Mouse (Mus musculus): ENCODE measurements around the gene Rbm4. TPM values are rescaled to one million over a fixed set of nuclear protein-coding genes. Genes with fewer than 3 reads are reported as not detected.

Rbm4 gene
- total and polyA plus RNA-seq, 2 experiments, result 25.7 to 58.4 TPM

DNA sequence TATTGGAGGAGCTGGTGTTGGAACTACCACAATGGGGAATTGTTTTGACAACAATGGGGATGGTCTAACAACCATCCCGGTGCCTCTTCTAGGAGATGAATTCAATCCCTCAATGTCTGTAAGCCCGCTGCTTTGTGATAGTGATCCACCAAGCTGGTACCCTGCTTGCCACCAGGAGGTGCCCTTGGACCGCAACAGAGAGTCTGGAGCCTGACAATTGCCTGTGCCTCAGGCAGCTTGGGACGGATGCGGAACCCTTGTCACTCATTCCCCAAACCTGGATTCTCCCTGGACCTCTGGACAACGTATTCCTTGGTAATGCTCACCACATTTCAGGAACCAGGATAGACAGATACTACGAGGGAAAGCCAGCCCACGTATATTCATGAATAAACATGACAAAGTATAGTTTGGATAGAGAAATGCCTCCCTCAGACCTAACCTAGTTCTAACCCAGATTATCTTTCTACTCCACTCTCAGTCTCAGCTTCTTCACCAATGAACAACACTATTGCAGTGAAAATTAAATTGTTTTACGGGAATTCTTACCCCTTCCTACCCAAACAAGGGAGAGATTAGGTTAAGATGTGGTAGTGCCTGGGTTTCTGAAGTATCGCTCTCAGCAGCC, 38.0 kb downstream of the Rbm4 start:
- H3K27me3 ChIP-seq (ENCODE audit: control insufficient read depth, insufficient read depth, low read length), result no peaks in the 10 kb centered on the region
- peak overlapping the region; percentile 80 for H3K9ac ChIP-seq (ENCODE audit: low read depth, low read length)
- under 1% methylated on average over 10 of the region's 10 CpGs for WGBS
- H3K4me1 ChIP-seq (ENCODE audit: control insufficient read depth, insufficient read depth, low read length), result peaks cover 13% of the 10 kb centered on the region
- DNase-seq (ENCODE audit: extremely low read depth, low read depth, low spot score), result peak; percentile 83
- H3K36me3 ChIP-seq (ENCODE audit: control insufficient read depth, insufficient read depth, low read length), result peaks cover 11% of the 10 kb centered on the region; the same call in 1 of the 2 replicates
- peaks cover 3% of the 10 kb centered on the region; the same call in 1 of the 2 replicates for H3K79me2 ChIP-seq (ENCODE audit: control insufficient read depth, insufficient read depth, low read length)
- peak overlapping the region; percentile 93 for H3K27ac ChIP-seq (replicated peaks; ENCODE audit: insufficient read depth, low read depth, low read length)
- TF ChIP-seq POLR2A (IDR thresholded peaks at IDR 0.05; ENCODE audit: extremely low read depth, insufficient read depth, low read length), result no peak
- peak; percentile 99 for TF ChIP-seq CTCF (IDR thresholded peaks at IDR 0.05; ENCODE audit: low read depth, low read length)
- peak overlapping the region; percentile 92 for H3K4me3 ChIP-seq (ENCODE audit: insufficient read depth, low read depth, low read length)

DNA sequence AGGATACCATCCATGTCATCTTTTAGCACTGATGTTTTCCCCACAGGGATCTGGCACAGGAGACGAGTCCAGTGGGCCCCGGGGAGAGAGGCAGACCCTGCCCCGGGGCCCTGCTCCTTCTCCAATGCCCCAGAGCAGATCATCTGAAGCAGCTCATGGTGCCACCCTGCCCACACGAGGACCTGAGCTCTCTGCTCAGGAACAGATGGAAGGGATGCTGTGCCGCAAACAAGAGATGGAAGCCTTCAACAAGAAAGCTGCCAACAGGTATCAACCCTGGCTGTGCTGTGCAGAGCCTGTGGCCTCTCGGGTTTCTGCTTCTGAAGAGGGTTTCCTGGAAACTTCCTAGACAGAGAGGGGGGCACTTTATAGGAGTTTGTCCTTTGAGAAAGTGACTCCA, 43.7 kb downstream of the Rbm4 start:
- no peak overlapping the region for H3K27ac ChIP-seq (replicated peaks; ENCODE audit: insufficient read depth, low read depth, low read length)
- no peak overlapping the region for H3K4me3 ChIP-seq (ENCODE audit: insufficient read depth, low read depth, low read length)
- no peaks in the 10 kb centered on the region for H3K4me1 ChIP-seq (ENCODE audit: control insufficient read depth, insufficient read depth, low read length)
- H3K36me3 ChIP-seq (ENCODE audit: control insufficient read depth, insufficient read depth, low read length), result peaks cover 48% of the 10 kb centered on the region
- 96% methylated on average over 6 of the region's 6 CpGs for WGBS
- H3K9ac ChIP-seq (ENCODE audit: low read depth, low read length), result no peak overlapping the region
- DNase-seq (ENCODE audit: extremely low read depth, low read depth, low spot score), result no peak
- TF ChIP-seq POLR2A (IDR thresholded peaks at IDR 0.05; ENCODE audit: extremely low read depth, insufficient read depth, low read length) (no peak), CTCF (IDR thresholded peaks at IDR 0.05; ENCODE audit: low read depth, low read length) (no peak)
- no peaks in the 10 kb centered on the region for H3K27me3 ChIP-seq (ENCODE audit: control insufficient read depth, insufficient read depth, low read length)
- no peaks in the 10 kb centered on the region for H3K79me2 ChIP-seq (ENCODE audit: control insufficient read depth, insufficient read depth, low read length)

DNA sequence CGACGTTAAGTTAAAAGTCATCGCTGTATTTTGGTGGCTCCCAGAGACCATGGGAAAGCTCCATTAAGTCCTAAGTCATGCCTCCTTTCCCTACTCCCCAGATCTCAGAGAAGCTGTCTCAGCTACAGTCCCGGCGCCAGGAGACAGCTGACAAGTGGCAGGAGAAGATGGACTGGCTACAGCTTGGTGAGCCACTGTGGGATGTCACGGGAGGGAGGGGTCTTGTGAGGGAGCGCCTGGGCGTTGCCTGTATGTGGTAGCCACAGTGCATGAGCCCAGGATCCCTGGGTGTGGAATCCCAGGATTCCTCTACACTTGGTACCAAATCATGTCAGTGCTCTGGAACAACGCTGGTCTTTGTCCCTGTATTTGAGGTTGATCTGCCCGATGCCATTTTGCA, 45.2 kb downstream of the Rbm4 start:
- Histone ChIP-seq H3K36me3 (ENCODE audit: control insufficient read depth, insufficient read depth, low read length) (peaks cover 62% of the 10 kb centered on the region), H3K79me2 (ENCODE audit: control insufficient read depth, insufficient read depth, low read length) (no peaks in the 10 kb centered on the region), H3K9ac (ENCODE audit: low read depth, low read length) (no peak overlapping the region), H3K27me3 (ENCODE audit: control insufficient read depth, insufficient read depth, low read length) (no peaks in the 10 kb centered on the region), H3K27ac (replicated peaks; ENCODE audit: insufficient read depth, low read depth, low read length) (no peak overlapping the region), H3K4me3 (ENCODE audit: insufficient read depth, low read depth, low read length) (no peak overlapping the region), H3K4me1 (ENCODE audit: control insufficient read depth, insufficient read depth, low read length) (no peaks in the 10 kb centered on the region)
- no peak for DNase-seq (ENCODE audit: extremely low read depth, low read depth, low spot score)
- WGBS, result 94% methylated on average over 10 of the region's 10 CpGs
- TF ChIP-seq POLR2A (IDR thresholded peaks at IDR 0.05; ENCODE audit: extremely low read depth, insufficient read depth, low read length) (no peak), CTCF (IDR thresholded peaks at IDR 0.05; ENCODE audit: low read depth, low read length) (no peak)

DNA sequence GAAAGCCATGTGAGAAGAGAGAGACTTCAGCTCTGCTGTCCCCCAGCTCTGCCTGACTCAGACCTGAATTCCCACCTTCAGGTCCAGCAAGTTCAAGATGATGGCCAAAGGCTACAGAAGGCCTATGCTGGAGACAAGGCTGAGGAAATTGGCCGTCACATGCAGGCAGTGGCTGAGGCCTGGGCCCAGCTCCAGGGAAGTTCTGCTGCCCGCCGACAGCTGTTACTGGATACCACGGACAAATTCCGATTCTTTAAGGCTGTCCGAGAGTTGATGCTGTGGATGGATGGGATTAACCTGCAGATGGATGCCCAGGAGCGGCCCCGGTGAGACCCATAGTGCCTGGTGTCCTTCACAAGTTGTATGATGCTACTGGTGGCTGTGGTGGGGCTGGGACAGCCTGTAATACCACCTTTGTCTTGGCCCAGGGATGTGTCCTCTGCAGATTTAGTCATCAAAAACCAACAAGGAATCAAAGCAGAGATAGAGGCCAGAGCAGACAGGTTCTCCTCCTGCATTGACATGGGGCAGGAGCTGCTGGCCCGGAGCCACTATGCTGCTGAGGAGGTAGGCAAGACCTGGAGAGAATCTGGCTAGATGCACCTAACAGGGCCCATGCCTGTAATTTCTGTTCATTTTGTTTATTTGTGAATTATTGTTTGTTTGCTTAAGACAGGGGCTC, 45.9 kb downstream of the Rbm4 start:
- Histone ChIP-seq H3K27me3 (ENCODE audit: control insufficient read depth, insufficient read depth, low read length) (no peaks in the 10 kb centered on the region), H3K36me3 (ENCODE audit: control insufficient read depth, insufficient read depth, low read length) (peaks cover 67% of the 10 kb centered on the region), H3K9ac (ENCODE audit: low read depth, low read length) (no peak overlapping the region), H3K4me3 (ENCODE audit: insufficient read depth, low read depth, low read length) (no peak overlapping the region), H3K4me1 (ENCODE audit: control insufficient read depth, insufficient read depth, low read length) (no peaks in the 10 kb centered on the region), H3K79me2 (ENCODE audit: control insufficient read depth, insufficient read depth, low read length) (no peaks in the 10 kb centered on the region), H3K27ac (replicated peaks; ENCODE audit: insufficient read depth, low read depth, low read length) (no peak overlapping the region)
- WGBS, result 92% methylated on average over 9 of the region's 9 CpGs
- TF ChIP-seq POLR2A (IDR thresholded peaks at IDR 0.05; ENCODE audit: extremely low read depth, insufficient read depth, low read length), result no peak
- no peak for TF ChIP-seq CTCF (IDR thresholded peaks at IDR 0.05; ENCODE audit: low read depth, low read length)
- no peak for DNase-seq (ENCODE audit: extremely low read depth, low read depth, low spot score)

DNA sequence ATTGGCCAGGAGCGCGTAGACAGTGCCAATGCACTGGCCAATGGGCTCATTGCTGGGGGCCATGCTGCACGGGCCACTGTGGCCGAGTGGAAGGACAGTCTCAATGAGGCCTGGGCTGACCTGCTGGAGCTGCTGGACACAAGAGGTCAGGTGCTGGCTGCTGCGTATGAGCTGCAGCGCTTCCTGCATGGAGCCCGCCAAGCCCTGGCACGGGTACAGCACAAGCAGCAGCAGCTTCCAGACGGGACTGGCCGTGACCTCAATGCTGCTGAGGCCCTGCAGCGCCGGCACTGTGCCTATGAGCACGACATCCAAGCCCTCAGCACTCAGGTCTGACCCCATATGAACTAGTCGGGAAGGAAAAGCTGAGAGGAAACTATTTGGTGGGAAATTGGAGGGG, 47.1 kb downstream of the Rbm4 start:
- no peaks in the 10 kb centered on the region for H3K4me1 ChIP-seq (ENCODE audit: control insufficient read depth, insufficient read depth, low read length)
- 51% methylated on average over 14 of the region's 14 CpGs for WGBS
- no peak overlapping the region for H3K27ac ChIP-seq (replicated peaks; ENCODE audit: insufficient read depth, low read depth, low read length)
- H3K4me3 ChIP-seq (ENCODE audit: insufficient read depth, low read depth, low read length), result no peak overlapping the region
- TF ChIP-seq POLR2A (IDR thresholded peaks at IDR 0.05; ENCODE audit: extremely low read depth, insufficient read depth, low read length), result no peak
- TF ChIP-seq CTCF (IDR thresholded peaks at IDR 0.05; ENCODE audit: low read depth, low read length), result no peak
- no peak overlapping the region for H3K9ac ChIP-seq (ENCODE audit: low read depth, low read length)
- no peaks in the 10 kb centered on the region for H3K79me2 ChIP-seq (ENCODE audit: control insufficient read depth, insufficient read depth, low read length)
- peak; percentile 44 for DNase-seq (ENCODE audit: extremely low read depth, low read depth, low spot score)
- H3K36me3 ChIP-seq (ENCODE audit: control insufficient read depth, insufficient read depth, low read length), result peaks cover 71% of the 10 kb centered on the region
- H3K27me3 ChIP-seq (ENCODE audit: control insufficient read depth, insufficient read depth, low read length), result no peaks in the 10 kb centered on the region

DNA sequence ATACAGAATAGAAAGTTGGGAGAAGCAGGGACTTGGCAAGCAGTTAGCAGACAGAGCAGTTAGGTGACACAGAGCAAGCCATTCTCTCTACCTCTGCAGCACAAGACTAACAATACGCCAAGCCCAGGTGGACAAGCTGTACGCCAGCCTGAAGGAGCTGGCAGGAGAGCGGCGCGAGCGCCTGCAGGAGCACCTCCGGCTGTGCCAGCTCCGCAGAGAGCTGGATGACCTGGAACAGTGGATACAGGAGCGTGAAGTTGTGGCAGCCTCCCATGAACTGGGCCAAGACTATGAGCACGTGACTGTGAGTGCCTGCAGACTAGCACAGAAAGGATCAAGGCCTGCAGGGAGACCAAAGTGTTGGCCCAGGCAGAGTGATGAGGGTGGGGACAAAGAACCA, 48.0 kb downstream of the Rbm4 start:
- H3K79me2 ChIP-seq (ENCODE audit: control insufficient read depth, insufficient read depth, low read length), result no peaks in the 10 kb centered on the region
- no peak overlapping the region for H3K4me3 ChIP-seq (ENCODE audit: insufficient read depth, low read depth, low read length)
- no peak overlapping the region for H3K9ac ChIP-seq (ENCODE audit: low read depth, low read length)
- no peak for TF ChIP-seq CTCF (IDR thresholded peaks at IDR 0.05; ENCODE audit: low read depth, low read length)
- no peak for TF ChIP-seq POLR2A (IDR thresholded peaks at IDR 0.05; ENCODE audit: extremely low read depth, insufficient read depth, low read length)
- peaks cover 68% of the 10 kb centered on the region for H3K36me3 ChIP-seq (ENCODE audit: control insufficient read depth, insufficient read depth, low read length)
- no peak overlapping the region for H3K27ac ChIP-seq (replicated peaks; ENCODE audit: insufficient read depth, low read depth, low read length)
- no peaks in the 10 kb centered on the region for H3K27me3 ChIP-seq (ENCODE audit: control insufficient read depth, insufficient read depth, low read length)
- peak; percentile 47 for DNase-seq (ENCODE audit: extremely low read depth, low read depth, low spot score)
- WGBS, result 78% methylated on average over 10 of the region's 10 CpGs
- H3K4me1 ChIP-seq (ENCODE audit: control insufficient read depth, insufficient read depth, low read length), result no peaks in the 10 kb centered on the region
